Mouse (Mus musculus): ENCODE measurements at regions not wholly inside any gene's neighbourhood (a gene's known extent, or its start where the extent isn't known, plus 50 kb on each side); places are given as distances from the start of the nearest gene placed in this dataset.

DNA sequence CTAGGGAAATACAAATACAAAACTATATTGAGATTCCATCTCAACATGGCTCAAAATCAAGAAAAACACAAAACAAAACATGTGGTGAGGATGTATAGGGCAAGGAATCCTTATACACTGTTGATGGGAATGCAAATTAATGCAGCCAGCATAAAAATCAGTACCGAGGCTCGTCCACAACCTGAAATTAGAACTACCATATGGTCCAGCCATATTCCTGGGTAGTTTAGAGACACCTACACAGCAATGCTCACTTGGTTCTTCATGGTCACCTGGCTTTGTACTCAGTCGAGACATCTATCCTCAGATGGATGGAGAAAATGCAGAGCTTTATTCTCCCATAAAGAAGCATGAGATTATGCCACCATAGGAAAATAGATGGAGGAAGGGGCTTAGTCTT is 340.0 kb downstream of the Phkb start:
- DNase-seq (ENCODE audit: low spot score in 2 of 2): no peak

DNA sequence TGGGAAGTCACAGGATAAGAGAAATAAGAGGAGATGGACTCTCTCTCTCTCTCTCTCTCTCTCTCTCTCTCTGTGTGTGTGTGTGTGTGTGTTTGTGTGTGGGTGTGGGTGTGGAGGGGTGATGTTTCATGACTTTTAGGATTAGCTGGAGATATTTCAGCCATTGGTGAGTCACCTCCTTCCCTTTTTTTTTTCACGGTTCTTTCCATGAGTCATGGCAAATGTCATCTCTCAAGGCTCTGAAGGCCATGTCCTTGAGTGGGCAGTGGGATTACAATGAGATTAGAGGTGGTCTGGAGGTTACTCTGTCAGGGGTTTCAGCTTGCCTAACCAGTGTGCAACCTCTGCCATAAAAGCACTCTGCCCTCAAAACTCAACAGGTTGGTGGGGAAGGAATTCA is 329.3 kb downstream of the Phkb start:
- no peak for DNase-seq (ENCODE audit: low spot score in 2 of 2)

DNA sequence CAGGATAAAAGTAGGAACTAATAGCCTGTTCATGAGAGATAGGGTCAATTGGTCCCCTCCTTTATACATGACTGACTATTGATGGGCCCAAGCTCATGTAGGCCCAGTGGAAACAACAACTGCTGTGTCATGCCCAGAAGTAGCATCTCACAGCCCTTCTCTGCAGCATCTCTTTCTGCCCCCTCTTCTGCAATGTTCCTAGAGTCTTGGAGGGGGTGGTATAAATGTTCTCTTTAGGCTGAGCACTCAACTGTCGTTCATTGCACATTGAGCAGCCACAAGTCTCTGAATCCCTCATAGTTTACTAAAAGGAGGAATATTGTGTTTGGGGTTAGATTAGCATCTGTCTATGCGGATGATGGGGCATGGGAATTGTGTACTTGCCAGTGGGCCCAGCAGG is 324.1 kb downstream of the Phkb start:
- DNase-seq (ENCODE audit: low spot score in 2 of 2): no peak

DNA sequence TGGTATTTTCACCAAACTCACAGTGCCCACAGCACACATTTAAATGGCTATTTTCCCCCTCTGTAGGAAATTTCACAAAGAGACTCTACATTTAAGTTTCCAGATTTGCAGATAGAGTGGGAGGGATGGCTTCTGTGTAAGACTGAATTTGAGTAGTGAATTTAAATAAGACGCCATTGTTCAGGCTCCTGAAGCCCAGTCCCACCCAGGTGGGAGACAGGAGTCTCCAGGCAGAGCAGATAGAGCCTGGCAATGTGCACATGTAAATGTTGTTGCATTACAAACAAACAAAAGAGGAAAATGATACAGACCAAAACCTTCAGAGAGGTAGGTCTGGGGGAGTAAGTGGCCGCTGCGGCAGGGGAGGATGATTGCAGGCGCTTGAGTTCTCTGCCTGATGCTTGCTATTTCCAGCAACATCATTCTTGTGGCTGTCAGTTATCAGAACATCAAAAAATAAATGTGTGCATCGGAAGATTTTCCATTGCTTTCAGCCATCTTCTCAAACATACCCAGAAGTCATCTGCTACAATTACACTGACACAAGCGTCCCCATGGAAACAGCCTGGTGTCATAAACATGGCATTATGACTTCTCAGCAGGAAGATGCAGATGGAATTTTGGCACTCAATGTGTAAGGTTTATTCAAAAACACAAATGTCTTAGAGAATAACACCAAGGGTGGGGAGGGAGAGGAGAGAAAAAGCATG is 318.5 kb downstream of the Phkb start:
- peak; percentile 46 to 59 for DNase-seq (ENCODE audit: low spot score in 2 of 2)

DNA sequence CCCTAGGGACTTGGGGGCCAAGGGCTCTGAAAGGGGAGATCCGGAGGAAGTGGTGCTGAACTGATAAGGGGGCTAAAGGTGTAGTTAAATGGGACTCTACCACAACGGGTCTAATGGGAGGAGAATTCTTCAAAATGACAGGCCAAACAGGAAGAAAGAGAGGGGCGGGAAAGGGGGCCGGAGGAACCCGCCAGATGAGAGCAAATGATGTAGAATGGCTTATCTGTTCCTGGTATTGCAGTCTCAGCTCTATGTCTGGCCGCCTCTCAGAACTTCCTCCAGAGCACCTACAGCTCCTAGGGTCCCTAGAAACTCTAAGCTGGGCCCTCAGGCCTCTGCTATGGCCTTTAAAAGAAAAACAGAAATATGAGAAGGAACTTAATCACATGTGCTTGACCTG is 306.8 kb downstream of the Phkb start:
- no peak for DNase-seq (ENCODE audit: low spot score in 2 of 2)

DNA sequence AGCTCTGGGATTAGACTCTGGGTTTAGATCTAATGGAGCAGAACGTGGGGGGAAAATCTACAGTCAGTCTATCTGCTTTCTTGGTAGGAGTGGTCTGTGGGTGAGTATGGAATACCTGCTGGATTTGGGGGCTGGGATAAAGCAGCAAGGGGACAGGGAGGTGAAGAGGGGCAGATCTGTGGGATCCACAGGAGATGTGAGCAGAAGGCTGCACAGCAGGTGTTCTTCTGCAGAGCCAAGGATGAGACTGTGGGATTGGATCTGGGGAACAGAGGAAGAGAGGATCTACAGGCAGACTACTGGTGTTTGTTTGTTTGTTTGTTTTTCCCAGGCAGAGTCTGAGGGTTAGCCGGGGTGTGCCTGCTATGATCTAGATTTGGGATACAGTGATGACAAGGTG is 284.5 kb downstream of the Phkb start:
- DNase-seq (ENCODE audit: low spot score in 2 of 2): no peak

DNA sequence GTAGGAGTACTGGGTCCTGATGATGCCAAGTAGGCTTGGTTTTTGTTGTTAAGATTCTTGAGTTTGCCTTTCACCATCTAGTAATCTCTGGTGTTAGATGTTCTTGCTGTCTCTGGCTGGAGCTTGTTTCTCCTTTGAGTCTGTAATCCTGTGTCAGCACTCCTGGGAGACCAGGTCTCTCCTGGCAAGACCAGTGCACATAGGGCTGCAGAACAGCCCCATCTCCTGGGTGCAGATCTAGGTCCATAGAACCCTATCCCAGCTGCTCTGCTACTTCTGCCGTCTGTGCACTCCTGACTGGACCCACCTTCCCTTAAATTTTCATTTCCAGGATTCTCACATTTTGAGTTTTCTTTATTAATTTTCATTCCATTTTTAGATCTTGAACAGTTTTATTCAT is 283.9 kb downstream of the Phkb start:
- no peak for DNase-seq (ENCODE audit: low spot score in 2 of 2)
